ENCODE assay signal across 7 mouse cellular contexts in the genomic region with DNA sequence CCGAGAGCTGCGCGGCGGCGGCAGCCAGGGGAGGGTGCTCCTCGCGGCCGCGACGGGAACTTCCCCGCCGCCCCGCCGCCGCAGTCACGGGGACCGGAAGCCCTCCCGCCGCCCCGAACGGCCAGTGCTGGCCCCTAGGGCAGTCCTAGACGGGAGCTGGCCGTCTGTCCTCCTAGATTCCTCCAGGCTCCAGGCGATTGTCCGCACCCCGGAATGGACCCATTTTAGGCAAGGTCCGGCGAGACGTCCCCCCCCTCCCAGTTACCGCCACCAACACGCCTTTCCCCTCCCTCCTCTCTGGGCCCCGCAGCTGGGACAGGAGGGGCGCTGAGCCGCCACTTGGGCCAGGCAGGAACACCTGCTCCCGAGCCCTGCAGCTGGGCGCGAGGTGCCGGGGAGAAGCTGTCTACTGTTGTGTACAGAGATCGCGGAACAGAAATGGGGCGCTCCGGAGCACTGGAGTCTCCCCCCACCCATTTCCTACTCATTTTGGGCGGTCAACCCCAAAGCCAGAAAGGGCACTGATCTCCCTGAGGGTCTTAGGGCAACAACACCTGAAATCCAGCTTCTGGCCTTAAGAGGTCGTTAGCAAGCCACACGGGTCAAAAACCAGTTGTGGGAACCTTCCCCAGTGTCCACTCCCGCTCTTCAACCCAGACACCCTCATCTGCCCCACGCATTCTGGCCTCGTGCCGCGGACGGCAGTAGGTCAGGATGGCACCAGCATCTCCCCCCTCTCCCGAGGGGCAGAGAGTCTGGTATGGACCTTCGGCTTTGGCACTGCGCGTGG.
DNase-seq lines count a peak whose midpoint lies in the region; ATAC-seq and TF ChIP-seq lines count a peak whose summit lies in the region.

No protein-coding gene starts in this region.

- H3K9ac ChIP-seq in forebrain, embryonic 11.5 days (ENCODE audit: low read length): peak overlapping the region; percentile 66

- 1% methylated on average over 36 of the region's 55 CpGs for WGBS in forebrain, embryonic 11.5 days

- peaks cover 78% of the 10 kb centered on the region for H3K27me3 ChIP-seq in E14TG2a.4 (ENCODE audit: insufficient read depth, low read length)
- H3K27me3 ChIP-seq in forebrain, embryonic 11.5 days (ENCODE audit: control insufficient read depth, insufficient read depth, low read length): peaks cover 73% of the 10 kb centered on the region
- H3K27me3 ChIP-seq in megakaryocyte, embryonic 14.5 days (replicated peaks): peaks cover 87% of the 10 kb centered on the region
- no peaks in the 10 kb centered on the region for H3K27me3 ChIP-seq in splenic B cell, adult 2 months (ENCODE audit: control insufficient read depth, insufficient read depth, low read length, poor library complexity, severe bottlenecking)

- no peak for TF ChIP-seq CTCF in E14TG2a.4 (conservative IDR thresholded peaks at IDR 0.05; ENCODE audit: low read length)

- DNase-seq in adrenal gland, adult 2 months: peak; percentile 84
- DNase-seq in forebrain, embryonic 11.5 days (ENCODE audit: low spot score): peak; percentile 69
- peak; percentile 58 for DNase-seq in heart, postnatal 25 days (ENCODE audit: low spot score)
- peak; percentile 47 to 50 for DNase-seq in layer of hippocampus, postnatal 36 days
- peak; percentile 54 for DNase-seq in splenic B cell, adult 2 months (ENCODE audit: low read depth, low spot score)

- no peaks in the 10 kb centered on the region for H3K9me3 ChIP-seq in E14TG2a.4 (ENCODE audit: low read length)
- no peaks in the 10 kb centered on the region for H3K9me3 ChIP-seq in forebrain, embryonic 11.5 days (ENCODE audit: control insufficient read depth, low read length)
- H3K9me3 ChIP-seq in megakaryocyte, embryonic 14.5 days: 0 out of 2 replicates have a peak, but pooled peaks cover 7% of the 10 kb centered on the region

- H3K4me2 ChIP-seq in forebrain, embryonic 11.5 days (ENCODE audit: low read depth, low read length, severe bottlenecking): peak overlapping the region; percentile 75

- H3K36me3 ChIP-seq in E14TG2a.4 (ENCODE audit: insufficient read depth, low read length): no peaks in the 10 kb centered on the region
- no peaks in the 10 kb centered on the region for H3K36me3 ChIP-seq in forebrain, embryonic 11.5 days (ENCODE audit: control insufficient read depth, insufficient read depth, low read length)
- no peaks in the 10 kb centered on the region for H3K36me3 ChIP-seq in megakaryocyte, embryonic 14.5 days (replicated peaks; ENCODE audit: low read length)
- H3K36me3 ChIP-seq in splenic B cell, adult 2 months (ENCODE audit: control insufficient read depth, insufficient read depth, low read length, poor library complexity, severe bottlenecking): no peaks in the 10 kb centered on the region

- peak overlapping the region; percentile 69 for H3K4me3 ChIP-seq in E14TG2a.4 (replicated peaks; ENCODE audit: low read length)
- peak overlapping the region; percentile 39 for H3K4me3 ChIP-seq in forebrain, embryonic 11.5 days (ENCODE audit: low read depth, low read length)
- peak overlapping the region; percentile 94 for H3K4me3 ChIP-seq in megakaryocyte, embryonic 14.5 days (replicated peaks)

- H3K27ac ChIP-seq in forebrain, embryonic 11.5 days (ENCODE audit: low read depth, low read length): peak overlapping the region; percentile 88

- intact Hi-C loops in heart, postnatal 25 days (cut with DNase I): loop anchor here (2.0 to 5.0 kb wide), 3 partner anchors 41 to 165 kb away; no protein-coding TSS in a partner anchor

- H3K4me1 ChIP-seq in E14TG2a.4 (replicated peaks; ENCODE audit: low read depth, low read length): peaks cover 50% of the 10 kb centered on the region
- H3K4me1 ChIP-seq in forebrain, embryonic 11.5 days (replicated peaks; ENCODE audit: control insufficient read depth, insufficient read depth, low read length): peaks cover 31% of the 10 kb centered on the region
- peaks cover 28% of the 10 kb centered on the region for H3K4me1 ChIP-seq in megakaryocyte, embryonic 14.5 days

- no peak; the same call in 1 of the 2 replicates for ATAC-seq in forebrain, embryonic 11.5 days (replicated peaks; ENCODE audit: low FRiP score)

Comparison
In these comparisons a context has a peak if more than half of its experiments do, and no peak if none do; other contexts are left out.
1. H3K4me3 ChIP-seq: peak in every context shown above with its lines; median percentile 94 in megakaryocyte, embryonic 14.5 days; 69 in E14TG2a.4; 39 in forebrain, embryonic 11.5 days.